In genomic region chr3:97681321-97682158, GRCm38 (mm10) we compare ENCODE assay signal across 8 mouse cellular contexts. TPM values are rescaled to one million over a fixed set of nuclear protein-coding genes. Genes with fewer than 3 reads are reported as not detected.
A peak's percentile ranks its signal among the peaks of the same experiment; 100 is the strongest.
DNase-seq lines count a peak whose midpoint lies in the region; ATAC-seq and TF ChIP-seq lines count a peak whose summit lies in the region.

No protein-coding gene starts in this region.

- H3K27me3 ChIP-seq in heart, embryonic 16.5 days (ENCODE audit: control insufficient read depth, insufficient read depth, low read length): no peaks in the 10 kb centered on the region
- H3K27me3 ChIP-seq in liver, embryonic 16.5 days (ENCODE audit: control insufficient read depth, insufficient read depth, low read depth, low read length): peaks cover 10% of the 10 kb centered on the region
- 0 out of 2 replicates have a peak, but pooled peaks cover 7% of the 10 kb centered on the region for H3K27me3 ChIP-seq in neural tube, embryonic 11.5 days (ENCODE audit: control insufficient read depth, insufficient read depth, low read length)
- H3K27me3 ChIP-seq in testis, adult 2 months (ENCODE audit: control insufficient read depth, insufficient read depth, low read length): no peaks in the 10 kb centered on the region

- H3K9ac ChIP-seq in heart, embryonic 16.5 days (ENCODE audit: low read length): peak overlapping the region; percentile 58
- H3K9ac ChIP-seq in liver, embryonic 16.5 days (ENCODE audit: low read depth, low read length): peak overlapping the region; percentile 41
- H3K9ac ChIP-seq in neural tube, embryonic 11.5 days (ENCODE audit: low read length): 0 out of 2 replicates have a peak overlapping the region, but pooled peaks have one; percentile 15

- peak; percentile 85 for DNase-seq in brain, adult 2 months (ENCODE audit: low read depth, low spot score)
- peak; percentile 85 to 90 for DNase-seq in kidney, postnatal 36 days
- DNase-seq in neural tube, embryonic 11.5 days (ENCODE audit: low spot score): peak; percentile 80

- 1% methylated on average over 33 of the region's 33 CpGs for WGBS in heart, embryonic 16.5 days
- WGBS in liver, embryonic 16.5 days (ENCODE audit: insufficient replicate concordance): 1% methylated on average over 33 of the region's 33 CpGs
- WGBS in neural tube, embryonic 11.5 days: 2% methylated on average over 33 of the region's 33 CpGs

- no peaks in the 10 kb centered on the region for H3K36me3 ChIP-seq in heart, embryonic 16.5 days (ENCODE audit: control insufficient read depth, insufficient read depth)
- no peaks in the 10 kb centered on the region for H3K36me3 ChIP-seq in liver, embryonic 16.5 days (ENCODE audit: control insufficient read depth, insufficient read depth)
- H3K36me3 ChIP-seq in neural tube, embryonic 11.5 days (ENCODE audit: control insufficient read depth, insufficient read depth, low read length): no peaks in the 10 kb centered on the region
- H3K36me3 ChIP-seq in testis, adult 2 months (ENCODE audit: control insufficient read depth, insufficient read depth, low read length): no peaks in the 10 kb centered on the region

- no peak for TF ChIP-seq POLR2A in testis, adult 2 months (IDR thresholded peaks at IDR 0.05; ENCODE audit: control insufficient read depth, low read depth, low read length)

- no peaks in the 10 kb centered on the region for H3K9me3 ChIP-seq in heart, embryonic 16.5 days (replicated peaks; ENCODE audit: control insufficient read depth, low read length)
- H3K9me3 ChIP-seq in liver, embryonic 16.5 days (replicated peaks; ENCODE audit: control insufficient read depth, low read length): no peaks in the 10 kb centered on the region
- H3K9me3 ChIP-seq in neural tube, embryonic 11.5 days (ENCODE audit: control insufficient read depth, low read length): no peaks in the 10 kb centered on the region

- no peak for TF ChIP-seq CTCF in testis, adult 2 months (IDR thresholded peaks at IDR 0.05; ENCODE audit: control insufficient read depth, insufficient read depth, insufficient replicate concordance, low read depth, low read length)

- peak overlapping the region; percentile 83 for H3K4me2 ChIP-seq in heart, embryonic 16.5 days (ENCODE audit: low read depth, low read length)
- H3K4me2 ChIP-seq in liver, embryonic 16.5 days (ENCODE audit: low read depth, low read length): peak overlapping the region; percentile 70
- peak overlapping the region; percentile 50 for H3K4me2 ChIP-seq in neural tube, embryonic 11.5 days (ENCODE audit: low read depth)

- peaks cover 17% of the 10 kb centered on the region for H3K4me1 ChIP-seq in heart, embryonic 16.5 days (ENCODE audit: control insufficient read depth, insufficient read depth, low read length)
- peaks cover 6% of the 10 kb centered on the region for H3K4me1 ChIP-seq in liver, embryonic 16.5 days (ENCODE audit: control insufficient read depth, low read depth, low read length)
- H3K4me1 ChIP-seq in neural tube, embryonic 11.5 days (ENCODE audit: control insufficient read depth, insufficient read depth, low read length): 0 out of 2 replicates have a peak, but pooled peaks cover 5% of the 10 kb centered on the region
- H3K4me1 ChIP-seq in testis, adult 2 months (ENCODE audit: control insufficient read depth, insufficient read depth, low read length): peaks cover 22% of the 10 kb centered on the region

- ATAC-seq in CD4-positive, CD25-positive, alpha-beta regulatory T cell, adult 4 months: peak; percentile 76
- peak; percentile 58; the same call in 1 of the 2 replicates for ATAC-seq in erythroblast, adult 5-6 weeks (replicated peaks; ENCODE audit: low FRiP score, poor library complexity, severe bottlenecking)
- no peak for ATAC-seq in heart, embryonic 16.5 days (replicated peaks; ENCODE audit: extremely low read depth, insufficient read depth, low FRiP score)
- ATAC-seq in liver, embryonic 16.5 days (ENCODE audit: low read depth): peak; percentile 49
- peak; percentile 35; the same call in 1 of the 2 replicates for ATAC-seq in neural tube, embryonic 11.5 days (ENCODE audit: insufficient read depth, low FRiP score, low TSS enrichment)

- peak overlapping the region; percentile 51 for H3K4me3 ChIP-seq in heart, embryonic 16.5 days (ENCODE audit: low read length)
- H3K4me3 ChIP-seq in liver, embryonic 16.5 days (ENCODE audit: low read depth, low read length): peak overlapping the region; percentile 48
- peak overlapping the region; percentile 25 for H3K4me3 ChIP-seq in neural tube, embryonic 11.5 days (ENCODE audit: low read depth, low read length)
- H3K4me3 ChIP-seq in testis, adult 2 months (ENCODE audit: control insufficient read depth, low read depth, low read length): peak overlapping the region; percentile 46

- no peak overlapping the region for H3K27ac ChIP-seq in heart, embryonic 16.5 days (ENCODE audit: low read length)
- H3K27ac ChIP-seq in liver, embryonic 16.5 days (ENCODE audit: low read length): peak overlapping the region; percentile 33; the same call in 1 of the 2 replicates
- no peak overlapping the region for H3K27ac ChIP-seq in neural tube, embryonic 11.5 days (ENCODE audit: low read depth, low read length)
- no peak overlapping the region for H3K27ac ChIP-seq in testis, adult 2 months (ENCODE audit: control insufficient read depth, insufficient read depth, low read depth, low read length)

RNA-seq across cellular contexts. Expression of gene Gm17651, which starts 7.0 kb away (rescaled TPM):
- polyA plus RNA-seq in CD4-positive, CD25-positive, alpha-beta regulatory T cell, adult 4 months (2017; shearing (Covaris generic)): not detected
- not detected in 2 replicates for total RNA-seq in erythroblast, adult 5-6 weeks (2015; ENCODE audit: low replicate concordance)
- not detected in 2 replicates for total RNA-seq in erythroblast, adult 5-6 weeks (2017; ENCODE audit: low replicate concordance)
- polyA plus RNA-seq in heart, embryonic 16.5 days (2015; fragmentation: Nextera tagmentation; extraction: Ambion mirVana): not detected in 2 replicates
- not detected in 2 replicates for polyA plus RNA-seq in liver, embryonic 16.5 days (2015; fragmentation: Nextera tagmentation; extraction: Ambion mirVana)
- polyA plus RNA-seq in neural tube, embryonic 11.5 days (2014; fragmentation: Nextera tagmentation; extraction: Ambion mirVana): not detected in 2 replicates
- polyA plus RNA-seq in testis, adult 2 months (2012; rRNA removed): not detected in 2 replicates

RNA-seq across cellular contexts. Expression of gene Prkab2, which starts 23.5 kb away (rescaled TPM):
- 1 to 10 TPM; 2.5 to 2.9 TPM for polyA plus RNA-seq in CD4-positive, CD25-positive, alpha-beta regulatory T cell, adult 4 months (2017; shearing (Covaris generic))
- total RNA-seq in erythroblast, adult 5-6 weeks (2015; ENCODE audit: low replicate concordance): 1.0 and 5.8 TPM in 2 replicates
- 0.17 and 0.98 TPM in 2 replicates for total RNA-seq in erythroblast, adult 5-6 weeks (2017; ENCODE audit: low replicate concordance)
- polyA plus RNA-seq in heart, embryonic 16.5 days (2015; fragmentation: Nextera tagmentation; extraction: Ambion mirVana): 15.4 and 15.5 TPM in 2 replicates
- polyA plus RNA-seq in liver, embryonic 16.5 days (2015; fragmentation: Nextera tagmentation; extraction: Ambion mirVana): 1.3 and 1.5 TPM in 2 replicates
- 6.9 and 7.2 TPM in 2 replicates for polyA plus RNA-seq in neural tube, embryonic 11.5 days (2014; fragmentation: Nextera tagmentation; extraction: Ambion mirVana)
- 10.6 and 11.4 TPM in 2 replicates for polyA plus RNA-seq in testis, adult 2 months (2012; rRNA removed)

RNA-seq across cellular contexts. Expression of gene Fmo5, which starts 52.9 kb away (rescaled TPM):
- 10 to 100 TPM; 13.4 to 14.9 TPM for polyA plus RNA-seq in CD4-positive, CD25-positive, alpha-beta regulatory T cell, adult 4 months (2017; shearing (Covaris generic))
- total RNA-seq in erythroblast, adult 5-6 weeks (2015; ENCODE audit: low replicate concordance): 13.6 and 21.3 TPM in 2 replicates
- 4.2 and 5.0 TPM in 2 replicates for total RNA-seq in erythroblast, adult 5-6 weeks (2017; ENCODE audit: low replicate concordance)
- 4.5 and 5.9 TPM in 2 replicates for polyA plus RNA-seq in heart, embryonic 16.5 days (2015; fragmentation: Nextera tagmentation; extraction: Ambion mirVana)
- polyA plus RNA-seq in liver, embryonic 16.5 days (2015; fragmentation: Nextera tagmentation; extraction: Ambion mirVana): 22.2 and 24.9 TPM in 2 replicates
- polyA plus RNA-seq in neural tube, embryonic 11.5 days (2014; fragmentation: Nextera tagmentation; extraction: Ambion mirVana): 0.94 and 1.2 TPM in 2 replicates
- 0.69 and 1.3 TPM in 2 replicates for polyA plus RNA-seq in testis, adult 2 months (2012; rRNA removed)
